In genomic region chr11:85833081-85833521, GRCm38 (mm10) we compare ENCODE assay signal across 9 mouse cellular contexts. TPM values are rescaled to one million over a fixed set of nuclear protein-coding genes. Genes with fewer than 3 reads are reported as not detected.
DNase-seq lines count a peak whose midpoint lies in the region; ATAC-seq and TF ChIP-seq lines count a peak whose summit lies in the region.
"Had no signal": no experiment of that assay in that cellular context is flagged by ENCODE, and none has a peak within 500 bp of the region (broad histone marks: within the 10 kb centered on the region; RNA-seq: fewer than 3 reads in every experiment).

No protein-coding gene starts in this region.

- no peak for ATAC-seq in embryonic facial prominence, embryonic 15.5 days (ENCODE audit: insufficient number of reproducible peaks, low FRiP score, low TSS enrichment, low read depth)
- no peak for ATAC-seq in kidney, postnatal 0 days (replicated peaks; ENCODE audit: low FRiP score, low read depth)
- no peak for ATAC-seq in midbrain, embryonic 15.5 days (replicated peaks)

- 2% methylated on average over 51 of the region's 54 CpGs for WGBS in liver, adult 2 months
- under 1% methylated on average over 53 of the region's 54 CpGs for WGBS in embryonic facial prominence, embryonic 15.5 days
- 1% methylated on average over 37 of the region's 54 CpGs for WGBS in kidney, postnatal 0 days
- WGBS in midbrain, embryonic 15.5 days: under 1% methylated on average over 51 of the region's 54 CpGs

- 0 out of 2 replicates have a peak overlapping the region, but pooled peaks have one; percentile 37 for H3K27ac ChIP-seq in liver, adult 2 months (replicated peaks; ENCODE audit: insufficient read depth, low read depth, low read length)
- peak overlapping the region; percentile 89 for H3K27ac ChIP-seq in embryonic facial prominence, embryonic 15.5 days (replicated peaks)
- H3K27ac ChIP-seq in kidney, postnatal 0 days: peak overlapping the region; percentile 96
- no peak overlapping the region for H3K27ac ChIP-seq in midbrain, embryonic 15.5 days

- DNase-seq in liver, adult 2 months (ENCODE audit: extremely low read depth, low read depth, low spot score): no peak
- no peak for DNase-seq in liver
- DNase-seq in kidney, postnatal 0 days (ENCODE audit: low spot score): peak; percentile 32
- DNase-seq in cerebellum, adult 18-20 months: no peak
- DNase-seq in layer of hippocampus, postnatal 14 days (ENCODE audit: low spot score in 2 of 2): no peak
- DNase-seq in right cerebral cortex, postnatal 4 days: no peak

- H3K9me3 ChIP-seq in embryonic facial prominence, embryonic 15.5 days (replicated peaks): no peaks in the 10 kb centered on the region
- H3K9me3 ChIP-seq in kidney, postnatal 0 days (replicated peaks; ENCODE audit: low read length): no peaks in the 10 kb centered on the region
- H3K9me3 ChIP-seq in midbrain, embryonic 15.5 days: no peaks in the 10 kb centered on the region

- no peaks in the 10 kb centered on the region for H3K36me3 ChIP-seq in liver, adult 2 months (ENCODE audit: control insufficient read depth, insufficient read depth, low read length)
- no peaks in the 10 kb centered on the region for H3K36me3 ChIP-seq in embryonic facial prominence, embryonic 15.5 days
- H3K36me3 ChIP-seq in kidney, postnatal 0 days (ENCODE audit: insufficient read depth, low read length): peaks cover 20% of the 10 kb centered on the region; the same call in 1 of the 2 replicates
- H3K36me3 ChIP-seq in midbrain, embryonic 15.5 days (replicated peaks): no peaks in the 10 kb centered on the region

- no peaks in the 10 kb centered on the region for H3K79me2 ChIP-seq in liver, adult 2 months (ENCODE audit: control insufficient read depth, insufficient read depth, low read length)

- no peak for TF ChIP-seq CTCF in liver, adult 2 months (IDR thresholded peaks at IDR 0.05; ENCODE audit: low read depth, low read length)
- no peak for TF ChIP-seq CTCF in kidney, postnatal 0 days (IDR thresholded peaks at IDR 0.05; ENCODE audit: low read depth)

- no peaks in the 10 kb centered on the region for H3K4me1 ChIP-seq in liver, adult 2 months (ENCODE audit: control insufficient read depth, insufficient read depth, low read length)
- H3K4me1 ChIP-seq in embryonic facial prominence, embryonic 15.5 days: peaks cover 64% of the 10 kb centered on the region
- peaks cover 28% of the 10 kb centered on the region for H3K4me1 ChIP-seq in kidney, postnatal 0 days (replicated peaks; ENCODE audit: insufficient read depth, low read length)
- peaks cover 30% of the 10 kb centered on the region for H3K4me1 ChIP-seq in midbrain, embryonic 15.5 days

- TF ChIP-seq POLR2A in liver, adult 2 months (IDR thresholded peaks at IDR 0.05; ENCODE audit: extremely low read depth, insufficient read depth, low read length): no peak

- H3K4me3 ChIP-seq in liver, adult 2 months (ENCODE audit: insufficient read depth, low read depth, low read length): peak overlapping the region; percentile 58
- H3K4me3 ChIP-seq in embryonic facial prominence, embryonic 15.5 days (replicated peaks): peak overlapping the region; percentile 67
- peak overlapping the region; percentile 65 for H3K4me3 ChIP-seq in kidney, postnatal 0 days (replicated peaks; ENCODE audit: low read depth, low read length)
- H3K4me3 ChIP-seq in midbrain, embryonic 15.5 days: peak overlapping the region; percentile 30

- H3K27me3 ChIP-seq in liver, adult 2 months (ENCODE audit: control insufficient read depth, insufficient read depth, low read length): peaks cover 39% of the 10 kb centered on the region
- H3K27me3 ChIP-seq in embryonic facial prominence, embryonic 15.5 days: peaks cover 68% of the 10 kb centered on the region
- 0 out of 2 replicates have a peak, but pooled peaks cover 7% of the 10 kb centered on the region for H3K27me3 ChIP-seq in kidney, postnatal 0 days (ENCODE audit: insufficient read depth, low read length)
- peaks cover 71% of the 10 kb centered on the region for H3K27me3 ChIP-seq in midbrain, embryonic 15.5 days (replicated peaks)

- peak overlapping the region; percentile 81 for H3K4me2 ChIP-seq in embryonic facial prominence, embryonic 15.5 days (replicated peaks)
- peak overlapping the region; percentile 72 for H3K4me2 ChIP-seq in kidney, postnatal 0 days (ENCODE audit: low read length)
- peak overlapping the region; percentile 50 for H3K4me2 ChIP-seq in midbrain, embryonic 15.5 days

- H3K9ac ChIP-seq in liver, adult 2 months (ENCODE audit: low read depth, low read length): peak overlapping the region; percentile 65
- peak overlapping the region; percentile 80 for H3K9ac ChIP-seq in embryonic facial prominence, embryonic 15.5 days
- peak overlapping the region; percentile 85 for H3K9ac ChIP-seq in kidney, postnatal 0 days (ENCODE audit: low read depth, low read length)
- no peak overlapping the region for H3K9ac ChIP-seq in midbrain, embryonic 15.5 days

RNA-seq across cellular contexts. Expression of gene Tbx2, which starts 0.8 kb away (rescaled TPM):
- 1.3 and 1.4 TPM in 2 replicates for total RNA-seq in liver, adult 2 months (2014; rRNA removed)
- 2.4 and 3.0 TPM in 2 replicates for polyA plus RNA-seq in liver, adult 2 months (2012; rRNA removed)
- 8.0 and 8.1 TPM in 2 replicates for polyA plus RNA-seq in embryonic facial prominence, embryonic 15.5 days (2015; fragmentation: Nextera tagmentation; extraction: Ambion mirVana)
- polyA plus RNA-seq in kidney, postnatal 0 days (2015; fragmentation: Nextera tagmentation; extraction: Ambion mirVana): 15.6 and 22.5 TPM in 2 replicates
- polyA plus RNA-seq in midbrain, embryonic 15.5 days (2015; fragmentation: Nextera tagmentation; extraction: Ambion mirVana): 1.0 TPM in 2 replicates
- 1 to 10 TPM; 2.7 to 3.3 TPM for total RNA-seq in layer of hippocampus, postnatal 14 days (2021)

RNA-seq across cellular contexts. Expression of gene Gm11444, which starts 17.0 kb away (rescaled TPM):
- total RNA-seq in liver, adult 2 months (2014; rRNA removed): not detected in 2 replicates
- not detected in 2 replicates for polyA plus RNA-seq in liver, adult 2 months (2012; rRNA removed)
- polyA plus RNA-seq in embryonic facial prominence, embryonic 15.5 days (2015; fragmentation: Nextera tagmentation; extraction: Ambion mirVana): 0.31 TPM in 1 of 2 replicates, not detected in the other
- polyA plus RNA-seq in kidney, postnatal 0 days (2015; fragmentation: Nextera tagmentation; extraction: Ambion mirVana): not detected in 2 replicates
- polyA plus RNA-seq in midbrain, embryonic 15.5 days (2015; fragmentation: Nextera tagmentation; extraction: Ambion mirVana): not detected in 2 replicates
- not detected for total RNA-seq in layer of hippocampus, postnatal 14 days (2021)
- total RNA-seq: adrenal gland, postnatal 36 days had no signal

RNA-seq across cellular contexts. Expression of gene Tbx4, which starts 53.1 kb away (rescaled TPM):
- total RNA-seq in liver, adult 2 months (2014; rRNA removed): not detected in 2 replicates
- polyA plus RNA-seq in liver, adult 2 months (2012; rRNA removed): 0.02 TPM in 1 of 2 replicates, not detected in the other
- polyA plus RNA-seq in embryonic facial prominence, embryonic 15.5 days (2015; fragmentation: Nextera tagmentation; extraction: Ambion mirVana): 1.8 and 2.1 TPM in 2 replicates
- 0.07 and 0.09 TPM in 2 replicates for polyA plus RNA-seq in kidney, postnatal 0 days (2015; fragmentation: Nextera tagmentation; extraction: Ambion mirVana)
- polyA plus RNA-seq in midbrain, embryonic 15.5 days (2015; fragmentation: Nextera tagmentation; extraction: Ambion mirVana): 0.34 and 0.46 TPM in 2 replicates
- under 1 TPM; 0.24 to 0.53 TPM for total RNA-seq in layer of hippocampus, postnatal 14 days (2021)
- total RNA-seq: adrenal gland, postnatal 36 days had no signal
